Mouse (Mus musculus): ENCODE results near the gene Topbp1.

DNA sequence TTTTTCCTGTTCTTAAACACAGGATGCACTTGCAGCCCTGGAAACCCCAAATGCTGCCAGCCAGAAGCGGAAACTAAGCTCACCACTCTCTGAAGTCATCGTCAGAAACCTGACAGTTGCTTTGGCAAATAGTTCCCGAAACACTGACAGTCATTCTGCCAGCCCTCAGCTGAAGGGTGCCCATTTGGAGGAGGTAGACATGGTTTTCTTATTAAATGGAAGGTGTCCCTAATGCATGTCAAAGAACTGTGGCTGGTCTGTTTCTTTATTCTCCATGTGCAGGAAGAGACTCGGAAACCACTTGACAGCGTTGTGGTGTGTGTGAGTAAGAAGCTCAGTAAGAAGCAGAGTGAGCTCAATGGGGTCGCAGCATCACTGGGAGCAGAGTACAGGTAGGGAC, 27.6 kb downstream of the Topbp1 start:
- TF ChIP-seq FLI1 (IDR thresholded peaks at IDR 0.05; ENCODE audit: low read length), result no peak
- TF ChIP-seq GATA1 (IDR thresholded peaks at IDR 0.05; ENCODE audit: borderline replicate concordance, low read length), result no peak

Data from megakaryocyte, embryonic 14.5 days (primary cell).